Mouse (Mus musculus) lung, embryonic 14.5 days (tissue): Measurements from ENCODE around the gene Ccdc12. TPM values are rescaled to one million over a fixed set of nuclear protein-coding genes. Genes with fewer than 3 reads are reported as not detected.
A peak's percentile ranks its signal among the peaks of the same experiment; 100 is the strongest.

Source experiments
- ATAC-seq: fragments of 200-750 bp; cut with Nextera tagmentation; 2 replicates; pipeline ENCODE4 v1.8.0; 2017; ENCODE audit warnings: mild to moderate bottlenecking, moderate TSS enrichment, moderate library complexity; ENCODE audit not compliant: insufficient read depth
- DNase-seq: peaks from one replicate; pipeline ENCODE4 v3.0.0-alpha.2; 2015
- H3K27ac ChIP-seq: fragments of 300-500 bp; sonication (generic); 2 replicates; pipeline ENCODE4 v1.5.1; 2014; ENCODE audit warnings: low read depth, mild to moderate bottlenecking, moderate library complexity
- H3K27me3 ChIP-seq: fragments of 300-500 bp; sonication (generic); 2 replicates; pipeline ENCODE4 v1.6.1; 2014; ENCODE audit warnings: low read length, control low read depth; ENCODE audit not compliant: insufficient read depth
- H3K36me3 ChIP-seq: fragments of 300-500 bp; sonication (generic); 2 replicates; pipeline ENCODE4 v1.6.1; 2014; ENCODE audit warnings: control low read depth; ENCODE audit not compliant: insufficient read depth
- H3K4me1 ChIP-seq: fragments of 300-500 bp; sonication (generic); 2 replicates; pipeline ENCODE4 v1.6.1; 2014; ENCODE audit warnings: antibody characterized with exemption, control low read depth; ENCODE audit not compliant: insufficient read depth
- H3K4me2 ChIP-seq: fragments of 300-500 bp; sonication (generic); 2 replicates; pipeline ENCODE4 v1.6.1; 2014; ENCODE audit warnings: mild to moderate bottlenecking
- H3K4me3 ChIP-seq: fragments of 300-500 bp; sonication (generic); 2 replicates; pipeline ENCODE4 v1.5.1; 2014; ENCODE audit warnings: low read depth, low read length
- H3K9ac ChIP-seq: fragments of 300-500 bp; sonication (generic); 2 replicates; pipeline ENCODE4 v1.6.1; 2014
- H3K9me3 ChIP-seq: fragments of 300-500 bp; sonication (generic); 2 replicates; pipeline ENCODE4 v1.6.1; 2016; ENCODE audit warnings: low read depth, low read length, control low read depth
- CTCF ChIP-seq: IDR thresholded peaks from 2 replicates; pipeline ENCODE4 v1.5.1; 2016; ENCODE audit warnings: antibody characterized with exemption, low read depth
- WGBS: fragments of 180-500 bp; shearing (Covaris S2); extraction: QIAGEN DNeasy Blood & Tissue Kit; methylation state at CpG from one replicate; pipeline ENCODE4 v1.1.7; 2014; 5-methylcytosine and 5-hydroxymethylcytosine counted together
- microRNA-seq: library from miRNA; unstranded; fragments of <30 nt; microRNA quantifications from one replicate; pipeline ENCODE4, GENCODE M21; 2016; ENCODE audit warnings: borderline number of aligned reads
- polyA plus RNA-seq: library from polyadenylated mRNA; unstranded; fragments of >200 nt; fragmentation: Nextera tagmentation; extraction: Ambion mirVana; gene quantifications from 2 replicates; pipeline ENCODE4 v1.2.1, GENCODE M21; 2014

Gene Ccdc12
- polyA plus RNA-seq, 1 experiment from 2014 or later: 155 TPM

DNA sequence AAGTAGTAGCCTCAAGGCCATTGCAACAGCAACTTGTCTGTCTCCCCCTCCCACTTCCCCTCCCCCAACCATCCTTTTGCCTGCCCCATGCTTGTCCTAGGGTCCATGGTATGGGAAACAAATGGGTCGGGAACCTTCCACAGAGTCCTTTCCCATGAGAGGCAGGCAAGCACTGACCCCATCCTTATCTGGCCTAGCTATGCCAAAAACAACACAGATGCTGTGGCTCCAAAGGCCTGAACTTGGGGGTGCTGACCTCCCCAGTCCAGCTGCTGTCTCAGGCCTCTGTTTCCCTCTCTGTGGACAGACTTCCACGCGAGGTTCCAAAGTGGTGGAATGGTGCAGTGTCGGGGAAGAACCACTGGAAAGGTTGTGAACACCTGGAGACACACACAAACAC is 97.5 kb downstream of the Ccdc12 start:
- H3K27ac ChIP-seq: no peak overlapping the region
- no peaks in the 10 kb centered on the region for H3K36me3 ChIP-seq
- no peak overlapping the region for H3K9ac ChIP-seq
- no peak for TF ChIP-seq CTCF
- DNase-seq: no peak
- no peak overlapping the region for H3K4me3 ChIP-seq
- no peaks in the 10 kb centered on the region for H3K27me3 ChIP-seq
- no peak overlapping the region for H3K4me2 ChIP-seq
- ATAC-seq: no peak
- WGBS: 69% methylated on average over 4 of the region's 4 CpGs
- no peaks in the 10 kb centered on the region for H3K9me3 ChIP-seq
- H3K4me1 ChIP-seq: peaks cover 13% of the 10 kb centered on the region

DNA sequence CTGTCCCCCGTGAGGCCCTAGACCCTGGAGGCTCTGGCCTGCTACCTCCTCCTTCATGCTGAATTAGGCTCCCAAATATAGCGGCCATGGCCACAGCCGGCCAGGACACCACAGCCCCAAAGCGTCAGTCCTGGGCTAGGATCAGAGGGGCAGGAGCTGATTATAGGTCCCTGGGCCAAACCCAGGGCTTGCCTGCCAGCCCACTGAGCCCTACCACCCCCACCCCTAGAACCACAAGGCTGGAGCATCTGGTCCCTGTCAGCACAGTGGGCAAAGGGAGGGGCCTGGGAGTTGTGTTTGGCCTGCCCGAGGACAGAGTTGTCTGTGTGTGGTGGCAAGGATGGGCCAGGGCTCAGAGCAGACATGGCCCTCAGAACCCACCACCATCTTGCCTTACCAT is 101.5 kb downstream of the Ccdc12 start:
- H3K9me3 ChIP-seq: no peaks in the 10 kb centered on the region
- DNase-seq: no peak
- ATAC-seq: no peak
- no peak overlapping the region for H3K27ac ChIP-seq
- 71% methylated on average over 5 of the region's 5 CpGs for WGBS
- H3K4me1 ChIP-seq: peaks cover 5% of the 10 kb centered on the region; the same call in 1 of the 2 replicates
- H3K27me3 ChIP-seq: no peaks in the 10 kb centered on the region
- H3K4me3 ChIP-seq: no peak overlapping the region
- no peak overlapping the region for H3K4me2 ChIP-seq
- no peaks in the 10 kb centered on the region for H3K36me3 ChIP-seq
- no peak for TF ChIP-seq CTCF
- H3K9ac ChIP-seq: no peak overlapping the region

DNA sequence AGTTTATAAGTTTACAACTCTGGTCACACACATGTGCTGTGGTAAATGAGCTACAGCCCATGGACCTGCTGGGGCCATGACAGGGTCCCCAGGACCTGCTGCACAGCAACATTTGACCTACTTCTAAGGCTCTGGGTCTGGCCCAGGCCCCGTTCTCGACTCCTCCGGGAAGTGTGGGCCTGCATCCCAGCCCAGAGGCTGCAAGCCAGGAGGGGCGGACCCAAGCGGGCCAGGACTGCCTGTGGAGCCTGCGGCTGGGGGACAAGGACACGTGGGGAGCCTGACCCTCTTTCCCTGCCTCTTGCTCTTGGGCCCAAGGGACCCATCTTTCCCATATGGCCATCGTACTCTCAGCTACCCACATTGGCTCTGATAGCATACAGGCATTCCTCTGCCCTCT is 102.3 kb downstream of the Ccdc12 start:
- WGBS: 45% methylated on average over 8 of the region's 8 CpGs
- no peak for TF ChIP-seq CTCF
- no peak for ATAC-seq

DNA sequence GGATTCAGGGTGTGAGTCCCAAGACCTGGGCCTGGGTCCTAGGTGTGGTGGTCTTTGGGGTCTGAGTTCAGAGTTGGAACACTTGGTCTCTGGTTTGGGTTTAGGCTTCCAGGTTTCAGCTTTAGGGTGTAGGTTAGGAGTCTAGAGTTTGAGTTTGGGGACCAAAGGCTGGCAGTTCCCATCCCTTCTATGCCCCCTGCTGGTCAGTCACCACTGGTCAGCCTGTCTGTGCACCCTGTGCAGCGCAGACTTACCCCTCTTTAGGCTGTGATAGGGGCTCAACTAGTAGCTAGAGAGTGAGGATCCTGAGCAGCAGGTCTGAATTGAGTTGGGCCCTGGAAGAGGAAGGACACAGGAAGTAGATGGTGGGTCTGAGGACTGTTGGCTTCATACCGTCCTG is 103.0 kb downstream of the Ccdc12 start:
- peak; percentile 16; the same call in 1 of the 2 replicates for ATAC-seq
- WGBS: 55% methylated on average over 2 of the region's 2 CpGs
- no peak overlapping the region for H3K9ac ChIP-seq

More for the DNA sequence above, 102.3 kb downstream of the Ccdc12 start:
- peak; percentile 67 for DNase-seq
- no peaks in the 10 kb centered on the region for H3K9me3 ChIP-seq
- no peaks in the 10 kb centered on the region for H3K36me3 ChIP-seq
- no peak overlapping the region for H3K27ac ChIP-seq
- no peak overlapping the region for H3K4me3 ChIP-seq
- no peak overlapping the region for H3K9ac ChIP-seq
- H3K27me3 ChIP-seq: no peaks in the 10 kb centered on the region
- no peak overlapping the region for H3K4me2 ChIP-seq
- peaks cover 5% of the 10 kb centered on the region; the same call in 1 of the 2 replicates for H3K4me1 ChIP-seq

DNA sequence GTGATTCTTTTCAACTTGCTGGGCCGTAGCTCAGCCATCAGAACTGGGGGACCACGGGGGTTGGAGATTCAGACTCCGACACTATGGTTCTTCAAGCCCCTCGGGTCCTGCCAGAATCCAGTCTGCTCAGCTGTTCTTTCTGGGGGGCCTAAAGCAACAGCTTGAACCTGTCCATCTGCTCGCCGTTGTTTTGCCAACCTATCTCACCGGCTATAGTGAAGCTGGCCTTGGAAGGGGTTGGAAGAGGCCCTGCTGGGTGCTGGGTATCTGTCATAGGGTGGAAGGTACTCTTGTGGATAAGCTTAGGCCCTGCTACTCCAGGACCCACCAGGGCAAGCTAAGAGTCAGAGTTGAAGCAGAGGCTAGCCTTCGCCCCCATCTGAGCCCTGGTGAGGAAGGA is 104.6 kb downstream of the Ccdc12 start:
- Histone ChIP-seq H3K27ac (peak overlapping the region; percentile 65), H3K4me2 (no peak overlapping the region), H3K9ac (no peak overlapping the region), H3K4me3 (no peak overlapping the region), H3K27me3 (no peaks in the 10 kb centered on the region), H3K9me3 (no peaks in the 10 kb centered on the region), H3K4me1 (peaks cover 5% of the 10 kb centered on the region; the same call in 1 of the 2 replicates), H3K36me3 (no peaks in the 10 kb centered on the region)
- DNase-seq (no peak), ATAC-seq (no peak)
- 63% methylated on average over 8 of the region's 8 CpGs for WGBS
- no peak for TF ChIP-seq CTCF

More for the DNA sequence above, 103.0 kb downstream of the Ccdc12 start:
- H3K4me3 ChIP-seq: no peak overlapping the region
- peak; percentile 83 for DNase-seq
- no peak overlapping the region for H3K4me2 ChIP-seq
- H3K36me3 ChIP-seq: no peaks in the 10 kb centered on the region
- peak; percentile 87 for TF ChIP-seq CTCF
- no peak overlapping the region for H3K27ac ChIP-seq
- H3K4me1 ChIP-seq: peaks cover 5% of the 10 kb centered on the region; the same call in 1 of the 2 replicates
- no peaks in the 10 kb centered on the region for H3K27me3 ChIP-seq
- no peaks in the 10 kb centered on the region for H3K9me3 ChIP-seq

Small RNA genes within 50 kb of the gene (microRNA-seq; reads per million reads assigned to microRNA genes)
- not detected for gene Mir8107

Other genes with a start within 250 kb of the Ccdc12 start
- gene Ptpn23, start 248.3 kb upstream of the Ccdc12 start, polyA plus RNA-seq: 16.4 and 19.1 TPM in 2 replicates
- gene Ngp, start 236.8 kb upstream of the Ccdc12 start, polyA plus RNA-seq: 0.34 and 3.4 TPM in 2 replicates
- gene Klhl18, start 179.8 kb upstream of the Ccdc12 start, polyA plus RNA-seq: 8.9 and 9.7 TPM in 2 replicates
- 0.88 and 1.8 TPM in 2 replicates for gene Kif9, start 179.5 kb upstream of the Ccdc12 start, polyA plus RNA-seq
- 51.4 and 55.6 TPM in 2 replicates for gene Setd2, start 123.9 kb upstream of the Ccdc12 start, polyA plus RNA-seq
- 26.7 and 29.9 TPM in 2 replicates for gene Nradd, start 32.1 kb upstream of the Ccdc12 start, polyA plus RNA-seq
- gene Nbeal2, start 2.3 kb upstream of the Ccdc12 start, polyA plus RNA-seq: 3.2 and 3.8 TPM in 2 replicates
- gene Myl3, start 85.4 kb downstream of the Ccdc12 start, polyA plus RNA-seq: 1.9 TPM in 2 replicates
- 88.6 and 97.8 TPM in 2 replicates for gene Pth1r, start 90.6 kb downstream of the Ccdc12 start, polyA plus RNA-seq
- gene Prss42, start 141.7 kb downstream of the Ccdc12 start, polyA plus RNA-seq: not detected in 2 replicates
- gene Prss44, start 157.5 kb downstream of the Ccdc12 start, polyA plus RNA-seq: not detected in 2 replicates
- not detected in 2 replicates for gene Prss43, start 170.2 kb downstream of the Ccdc12 start, polyA plus RNA-seq
- gene Prss45, start 178.1 kb downstream of the Ccdc12 start, polyA plus RNA-seq: 0.15 TPM in 1 of 2 replicates, not detected in the other
- not detected in 2 replicates for gene Prss46, start 188.0 kb downstream of the Ccdc12 start, polyA plus RNA-seq
- not detected in 2 replicates for gene Prss50, start 201.5 kb downstream of the Ccdc12 start, polyA plus RNA-seq
- gene Als2cl, start 223.4 kb downstream of the Ccdc12 start, polyA plus RNA-seq: 4.5 and 5.1 TPM in 2 replicates
- 0.21 and 0.31 TPM in 2 replicates for gene Tmie, start 223.6 kb downstream of the Ccdc12 start, polyA plus RNA-seq